Mouse (Mus musculus) CH12.LX (cell line): ENCODE results near the gene Sf3a1.

Source experiments
- CHD1 ChIP-seq: IDR thresholded peaks from 2 replicates; pipeline ENCODE4 v1.6.1; 2012; ENCODE audit warnings: low read depth, low read length, improper control_type of control experiment, inconsistent platforms
- CHD2 ChIP-seq: IDR thresholded peaks from 2 replicates; pipeline ENCODE4 v1.6.1; 2011; ENCODE audit warnings: low read length, improper control_type of control experiment
- CTCF ChIP-seq, 2 experiments: IDR thresholded peaks in 1 of 2; conservative IDR thresholded peaks in 1 of 2; 2 replicates each; pipeline ENCODE4 v1.5.1; 2011 to 2012; ENCODE audit warnings: low read depth in 2 of 2, low read length in 2 of 2, improper control_type of control experiment in 1 of 2, inconsistent platforms in 1 of 2, mild to moderate bottlenecking in 1 of 2, moderate library complexity in 1 of 2
- ELF1 ChIP-seq: IDR thresholded peaks from 2 replicates; pipeline ENCODE4 v1.6.1; 2014; ENCODE audit warnings: low read depth, mild to moderate bottlenecking, inconsistent platforms, low read length, improper control_type of control experiment
- EP300 ChIP-seq: IDR thresholded peaks from 2 replicates; pipeline ENCODE4 v1.6.1; 2011; ENCODE audit warnings: low read length, improper control_type of control experiment
- HCFC1 ChIP-seq: IDR thresholded peaks from 2 replicates; pipeline ENCODE4 v1.6.1; 2012; ENCODE audit warnings: low read depth, mild to moderate bottlenecking, inconsistent platforms, low read length, improper control_type of control experiment
- MEF2A ChIP-seq: IDR thresholded peaks from 2 replicates; pipeline ENCODE4 v1.6.1; 2014; ENCODE audit warnings: low read depth, mild to moderate bottlenecking, inconsistent platforms, low read length, improper control_type of control experiment, borderline replicate concordance
- POLR2A ChIP-seq: IDR thresholded peaks from 2 replicates; pipeline ENCODE4 v1.6.1; 2011; ENCODE audit warnings: low read depth, mild to moderate bottlenecking, improper control_type of control experiment, low read length
- POLR2AphosphoS2 ChIP-seq: IDR thresholded peaks from 2 replicates; pipeline ENCODE4 v1.6.1; 2011; ENCODE audit warnings: low read depth, low read length, improper control_type of control experiment
- USF1 ChIP-seq: IDR thresholded peaks from 2 replicates; pipeline ENCODE4 v1.6.1; 2014; ENCODE audit warnings: low read depth, mild to moderate bottlenecking, inconsistent platforms, low read length, improper control_type of control experiment

GRCm38 (mm10) chr11:4148120-4148519, 12.0 kb upstream of the Sf3a1 start:
- TF ChIP-seq POLR2AphosphoS2, result no peak
- TF ChIP-seq POLR2A, result no peak
- no peak for TF ChIP-seq CTCF (conservative IDR thresholded peaks at IDR 0.05 in 1 of 2, IDR thresholded peaks at IDR 0.05 in 1 of 2; ENCODE audit: low read depth in 2 of 2, low read length in 2 of 2)
- TF ChIP-seq USF1, result no peak
- no peak for TF ChIP-seq CHD2
- no peak for TF ChIP-seq HCFC1
- TF ChIP-seq MEF2A, result no peak
- no peak for TF ChIP-seq EP300
- TF ChIP-seq ELF1, result no peak
- no peak for TF ChIP-seq CHD1
